Mouse (Mus musculus) G1E-ER4 (cell line): ENCODE measurements around the gene Gucy1b2. TPM values are rescaled to one million over a fixed set of nuclear protein-coding genes. Genes with fewer than 3 reads are reported as not detected.

Experiments used
- GATA1 ChIP-seq: IDR thresholded peaks from one replicate; pipeline ENCODE4 v1.8.0; 2012; ENCODE audit warnings: low read length, inconsistent platforms
- polyA plus RNA-seq: library from polyadenylated mRNA; stranded (reverse); fragments of >175 nt; gene quantifications from 2 replicates; pipeline ENCODE4 v1.2.3, GENCODE M21; 2012

The Gucy1b2 gene
- not detected in 2 replicates for polyA plus RNA-seq

DNA sequence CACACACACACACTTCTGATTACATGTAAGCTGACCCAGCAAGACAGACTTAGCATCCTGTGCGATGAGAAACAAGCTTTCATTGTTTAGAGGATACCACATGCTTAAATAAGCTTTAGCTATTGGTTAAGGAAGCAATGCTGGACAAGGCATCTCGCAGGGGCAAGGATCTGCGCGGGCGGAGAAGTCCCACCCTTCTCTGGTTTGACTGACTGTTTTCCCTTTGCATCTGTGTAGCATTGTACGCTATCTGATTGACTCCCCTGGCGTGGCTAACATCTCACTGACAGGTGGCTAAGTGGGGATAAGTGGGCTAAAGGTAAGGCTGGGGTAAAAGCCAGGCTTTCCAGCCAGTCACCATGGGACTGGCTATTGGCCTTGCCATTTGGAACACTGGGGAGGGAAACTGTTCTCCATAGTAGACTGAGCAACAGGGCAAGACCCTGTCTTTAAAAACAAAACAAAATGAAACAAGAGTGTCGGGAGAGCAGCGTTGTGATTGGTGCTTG lies at the start of gene Gucy1b2:
TSS of gene Gucy1b2 (minus strand) at position 51 of the 509 bp plus-strand sequence.
- no peak for TF ChIP-seq GATA1

DNA sequence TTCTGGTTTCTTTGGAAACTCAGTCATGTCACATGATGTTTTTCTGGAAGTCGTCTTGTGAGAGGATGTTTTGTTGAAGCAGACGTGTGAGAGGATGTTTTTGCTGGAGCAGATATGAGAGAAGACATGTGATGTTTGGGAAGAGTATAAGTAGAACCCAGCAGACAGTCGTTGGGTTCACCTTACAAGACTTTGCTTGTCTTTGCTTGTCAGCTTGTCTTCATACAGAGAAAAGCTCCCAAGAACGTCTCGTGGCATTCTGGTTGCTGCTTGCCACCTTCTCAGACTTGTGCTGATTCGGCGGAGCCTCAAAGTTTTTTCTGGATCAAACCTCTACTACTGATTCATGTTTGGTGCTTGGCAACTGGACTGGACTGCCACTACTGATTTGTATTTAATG lies 41.3 kb upstream of the Gucy1b2 start:
- TF ChIP-seq GATA1: no peak

DNA sequence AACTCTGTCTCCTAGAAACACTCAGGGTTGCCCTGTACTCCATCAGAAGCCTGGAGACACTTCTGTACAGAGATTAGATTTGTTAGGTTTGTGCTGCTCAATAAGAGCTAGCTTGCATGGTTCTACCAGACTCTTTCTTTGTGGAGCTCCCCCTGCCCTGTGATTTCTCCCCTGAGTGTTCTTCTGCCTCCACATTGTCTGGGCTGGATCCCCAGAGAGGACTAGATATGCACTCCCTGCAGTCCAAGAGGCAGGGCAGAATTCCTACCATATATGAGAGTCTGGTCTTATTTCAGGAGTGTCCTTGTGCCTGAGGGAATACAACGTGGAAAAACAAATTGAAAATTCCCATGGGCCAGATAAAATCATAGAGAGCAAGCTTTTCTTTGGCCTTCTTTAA lies 40.4 kb upstream of the Gucy1b2 start:
- TF ChIP-seq GATA1: no peak

DNA sequence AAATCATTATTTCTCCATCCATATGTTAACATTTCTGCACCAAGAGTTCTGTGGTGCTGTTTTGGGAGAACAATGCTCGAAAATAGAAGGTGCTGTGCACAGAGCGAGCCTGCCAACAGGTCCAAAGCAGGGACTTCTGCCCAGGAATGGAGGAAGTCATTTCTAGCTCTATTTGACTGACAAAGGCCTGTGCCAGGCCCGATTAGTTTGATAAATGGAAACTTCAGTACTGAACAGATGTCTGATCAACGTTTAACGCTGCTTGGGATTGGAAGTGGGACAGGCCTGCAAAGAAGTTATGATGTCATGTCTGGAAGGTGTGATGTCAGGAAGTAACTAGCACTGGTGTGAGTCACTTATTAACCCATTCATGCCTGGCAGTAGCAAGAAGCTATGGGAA lies 37.4 kb upstream of the Gucy1b2 start:
- TF ChIP-seq GATA1: no peak

DNA sequence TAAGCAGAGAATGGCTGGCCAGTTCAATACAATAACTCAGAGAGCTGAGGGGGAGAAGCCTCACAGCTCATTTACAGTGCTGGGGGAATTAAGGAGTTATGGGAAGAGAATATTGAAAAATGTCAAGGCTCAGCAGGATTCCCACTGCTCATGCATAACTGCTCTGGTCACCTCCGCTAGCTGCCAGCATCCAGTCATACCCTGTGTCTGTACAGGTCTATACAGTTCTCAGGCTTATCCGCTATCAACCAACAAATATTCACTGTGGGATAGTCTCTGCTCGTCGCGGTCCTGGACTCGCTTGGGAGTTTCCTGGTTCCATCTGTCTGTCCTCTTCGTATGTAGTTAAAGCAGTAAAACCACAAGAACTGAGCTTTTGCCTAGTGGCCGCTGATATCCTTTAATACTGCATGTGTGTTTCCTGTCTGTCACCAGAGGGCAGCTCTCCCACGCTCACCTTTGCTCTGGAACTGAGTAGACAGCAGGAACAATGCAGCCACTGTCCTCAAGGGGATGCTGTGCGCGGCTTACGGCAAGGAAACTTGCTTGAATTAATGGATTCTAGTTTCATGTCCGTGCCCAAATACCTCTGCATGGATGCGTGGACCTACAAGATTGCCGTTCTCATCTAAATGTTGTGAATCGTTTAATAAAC lies 36.2 kb upstream of the Gucy1b2 start:
- TF ChIP-seq GATA1: no peak

DNA sequence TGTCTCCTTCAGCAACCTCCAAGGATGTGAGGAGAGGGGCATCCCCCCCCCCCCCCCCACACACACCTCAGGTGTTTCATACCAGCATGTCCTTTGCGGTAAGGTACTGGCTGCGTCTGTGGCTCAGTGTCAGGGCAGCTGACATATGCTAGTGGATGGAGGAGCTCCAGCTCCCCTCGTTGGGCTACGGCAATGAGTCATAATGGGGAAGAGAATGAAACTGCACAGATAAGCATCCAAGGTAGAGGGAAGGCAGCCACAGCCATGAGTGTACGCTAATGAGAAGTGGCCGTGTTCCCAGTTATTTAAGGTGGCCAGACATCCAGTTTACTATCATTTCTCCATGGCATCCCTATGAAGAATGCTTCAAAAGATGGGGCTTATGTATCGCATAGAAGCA lies 32.2 kb upstream of the Gucy1b2 start:
- no peak for TF ChIP-seq GATA1

DNA sequence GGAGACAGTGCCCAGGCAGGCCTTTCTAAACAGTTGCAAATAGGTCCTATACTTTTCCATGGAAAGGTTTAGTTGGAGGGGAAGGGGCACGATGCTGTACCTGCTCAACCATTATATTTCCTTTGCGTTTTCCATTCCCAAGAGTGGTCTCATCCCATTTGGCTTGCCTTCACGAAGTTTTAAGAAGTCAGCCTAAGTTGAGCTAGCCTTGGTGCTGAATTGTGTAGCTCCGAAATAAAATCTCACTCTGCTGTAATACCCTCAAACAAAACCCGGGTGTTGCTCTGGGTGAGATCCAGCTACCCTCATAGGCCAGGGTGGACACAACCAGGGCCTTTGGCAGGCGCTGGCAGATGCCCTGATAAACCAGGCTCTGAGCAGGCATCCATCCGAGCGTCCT lies 25.3 kb upstream of the Gucy1b2 start:
- TF ChIP-seq GATA1: no peak

DNA sequence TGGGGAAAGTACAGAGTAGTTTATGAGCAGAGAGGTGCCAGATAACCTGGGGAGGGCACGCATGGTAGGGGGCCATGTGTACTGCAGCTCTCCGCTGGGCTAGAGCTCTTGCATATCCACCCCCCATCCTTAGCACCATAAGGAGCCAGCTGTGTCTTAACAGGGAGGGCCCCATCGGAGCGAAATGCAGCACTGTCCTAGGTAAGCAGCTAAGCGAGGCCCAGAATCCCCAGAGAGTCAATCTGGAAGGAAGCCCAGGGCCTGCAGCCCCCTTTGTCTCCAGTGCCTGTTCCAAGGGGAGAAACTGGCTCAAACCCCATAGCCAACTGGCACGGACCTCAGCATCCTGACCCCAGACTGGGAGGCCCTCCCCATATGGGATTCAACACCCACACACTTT lies 23.3 kb upstream of the Gucy1b2 start:
- no peak for TF ChIP-seq GATA1

DNA sequence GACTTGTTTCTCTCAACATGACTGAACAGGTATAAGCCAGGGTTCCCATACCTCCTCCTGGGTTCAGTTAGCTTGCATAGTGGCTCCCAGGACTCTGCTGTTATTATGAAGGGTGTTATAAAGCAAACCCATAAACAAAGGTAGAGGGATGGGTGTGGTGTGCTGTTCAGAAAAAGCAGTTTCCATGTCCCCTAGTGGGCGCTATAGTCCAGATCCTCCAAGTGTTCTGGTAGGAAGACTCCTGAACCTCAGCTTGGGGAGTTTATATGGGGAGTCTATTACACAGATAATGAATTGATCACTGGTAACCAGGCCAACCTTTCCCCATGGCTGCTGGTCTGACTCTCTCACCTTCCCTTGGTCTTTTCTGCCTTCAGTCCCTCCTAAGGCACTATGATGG lies 18.4 kb upstream of the Gucy1b2 start:
- TF ChIP-seq GATA1: no peak

DNA sequence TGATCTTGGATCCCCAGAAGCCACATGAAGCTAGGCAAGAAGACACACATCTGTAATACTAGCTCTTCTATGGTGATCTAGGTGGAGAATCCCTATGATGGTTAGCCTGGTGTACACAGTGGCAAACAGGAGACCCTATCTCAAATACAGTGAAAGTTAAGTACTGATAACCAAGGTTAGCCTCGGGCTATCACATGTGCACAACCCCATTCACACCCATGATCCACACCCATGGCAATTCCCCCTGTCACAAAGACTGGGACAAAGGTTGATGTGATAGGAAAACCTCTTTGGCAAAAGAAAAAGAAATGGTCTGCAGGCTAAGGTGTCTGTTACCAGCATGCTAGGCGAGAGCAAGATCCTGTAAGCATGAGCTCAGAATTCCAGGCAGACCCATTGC lies 16.0 kb upstream of the Gucy1b2 start:
- TF ChIP-seq GATA1: no peak

DNA sequence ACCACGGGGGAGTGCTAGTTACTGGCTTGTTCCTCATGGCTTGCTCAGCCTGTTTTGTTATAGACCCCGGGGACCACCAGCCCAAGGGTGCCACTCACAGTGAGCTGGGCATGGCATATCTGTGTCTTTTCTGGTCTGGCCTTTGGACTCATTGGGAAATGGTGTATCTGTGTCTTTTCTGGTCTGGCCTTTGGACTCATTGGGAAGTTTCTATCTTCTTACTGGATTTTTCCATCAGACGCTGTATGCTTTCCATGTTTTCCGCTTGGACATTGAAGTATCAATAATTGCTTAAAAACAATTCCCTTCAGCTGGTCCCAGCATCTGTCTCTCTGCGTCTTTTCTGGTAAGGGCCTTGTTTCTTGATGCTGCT lies 12.7 kb upstream of the Gucy1b2 start:
- TF ChIP-seq GATA1: no peak

DNA sequence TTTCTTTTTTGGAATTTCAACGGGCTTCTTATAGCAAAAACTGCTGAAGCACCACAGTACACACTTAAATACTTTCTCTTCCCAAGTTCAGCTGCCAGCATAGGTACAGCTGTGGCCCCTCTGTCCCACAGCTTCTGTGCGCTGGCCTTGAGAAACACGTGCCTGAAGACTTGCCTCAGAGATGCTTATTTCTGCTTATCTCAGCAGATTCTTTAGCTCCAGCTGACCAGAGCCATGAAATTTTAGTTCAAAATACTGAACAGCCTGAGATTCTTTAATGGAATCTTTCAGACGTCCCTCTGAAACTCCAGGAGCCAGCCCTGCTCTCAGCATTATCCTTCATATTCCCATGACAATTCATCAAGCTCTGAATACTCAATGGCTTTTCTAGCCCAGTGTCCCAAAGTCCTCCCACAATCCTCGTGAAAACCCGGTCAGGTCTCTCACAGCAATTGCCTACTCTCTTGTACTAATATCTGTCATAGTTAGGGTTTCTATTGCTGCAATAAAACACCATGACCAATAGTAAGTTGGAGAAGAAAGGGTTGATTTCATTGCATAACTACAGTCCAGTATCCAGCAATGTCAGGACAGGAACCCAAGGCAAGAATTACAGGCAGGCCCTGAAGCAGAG lies 12.1 kb upstream of the Gucy1b2 start:
- TF ChIP-seq GATA1: no peak

DNA sequence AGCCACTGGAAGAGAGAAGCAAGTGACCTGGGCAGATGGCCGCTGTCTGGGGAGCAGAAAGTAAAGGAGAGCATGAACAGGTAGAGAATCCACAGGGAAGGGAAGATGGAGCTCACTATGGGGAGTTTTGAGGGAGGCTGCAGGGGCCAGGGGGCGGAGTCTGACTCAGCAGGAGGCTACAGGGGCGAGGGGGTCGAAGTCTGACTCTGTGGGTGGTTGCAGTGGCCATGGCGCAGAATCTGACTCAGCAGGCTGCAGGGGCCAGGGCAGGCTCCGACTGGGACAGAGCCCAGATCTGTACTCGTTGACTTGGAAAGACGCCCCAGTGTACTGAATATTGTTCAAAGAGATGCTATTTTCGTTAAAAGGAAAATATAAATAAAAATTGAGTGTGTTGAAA lies 8.9 kb upstream of the Gucy1b2 start:
- no peak for TF ChIP-seq GATA1

DNA sequence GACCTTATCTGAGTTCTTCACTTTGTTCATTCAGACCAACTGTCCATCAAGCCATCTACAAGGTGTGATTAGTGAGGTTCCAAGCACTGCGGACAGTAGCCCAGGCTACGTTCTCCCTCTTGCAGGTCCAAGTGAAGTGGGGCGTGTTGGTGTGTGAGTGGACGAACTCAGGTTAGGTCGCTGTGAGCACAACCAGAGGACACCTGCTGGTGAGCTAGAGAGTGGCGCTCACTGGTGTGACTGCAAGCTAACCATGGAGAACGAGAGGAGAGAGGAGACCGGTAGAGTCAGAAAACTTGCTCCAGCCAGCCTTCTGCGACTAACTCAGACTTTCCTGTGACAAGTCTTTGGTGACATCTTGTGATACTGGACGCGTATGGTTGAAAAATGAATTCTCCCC lies 3.5 kb upstream of the Gucy1b2 start:
- TF ChIP-seq GATA1: no peak

DNA sequence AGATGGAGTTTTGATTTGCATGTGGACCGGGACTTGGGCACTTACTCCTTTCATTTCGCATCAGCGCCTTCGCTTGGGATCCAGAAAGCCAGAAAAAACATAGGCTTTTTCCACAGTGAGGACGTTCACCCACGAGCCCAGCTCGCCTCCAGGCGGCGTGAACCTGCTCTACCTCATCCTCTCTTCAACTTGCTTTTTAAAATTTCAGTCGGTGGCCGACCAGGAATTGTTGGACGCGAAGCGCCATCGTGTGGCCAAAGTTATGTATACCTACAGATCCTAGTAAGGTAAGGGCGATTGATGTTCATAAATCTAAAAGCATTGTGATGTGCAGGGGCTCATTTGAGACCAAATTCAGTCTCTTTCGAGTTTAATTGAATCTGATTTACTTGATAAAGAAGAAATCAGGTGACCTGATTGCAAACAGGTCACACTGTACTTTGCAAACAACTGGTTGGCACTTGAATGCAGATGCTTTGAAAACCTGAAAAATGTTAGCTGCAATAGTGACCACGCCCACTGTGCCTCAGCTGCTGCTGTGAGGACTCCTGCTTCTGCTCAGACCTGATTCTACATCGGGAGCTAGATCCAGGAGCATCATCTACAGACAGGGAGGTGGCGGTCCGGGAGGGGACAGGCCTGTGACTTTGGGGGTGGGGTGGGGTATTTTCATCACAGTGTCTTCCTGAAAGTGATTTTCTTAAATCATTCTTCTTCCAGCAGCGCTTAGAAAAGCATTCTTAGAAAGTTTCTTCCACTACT lies 1.5 kb upstream of the Gucy1b2 start:
- TF ChIP-seq GATA1: no peak

DNA sequence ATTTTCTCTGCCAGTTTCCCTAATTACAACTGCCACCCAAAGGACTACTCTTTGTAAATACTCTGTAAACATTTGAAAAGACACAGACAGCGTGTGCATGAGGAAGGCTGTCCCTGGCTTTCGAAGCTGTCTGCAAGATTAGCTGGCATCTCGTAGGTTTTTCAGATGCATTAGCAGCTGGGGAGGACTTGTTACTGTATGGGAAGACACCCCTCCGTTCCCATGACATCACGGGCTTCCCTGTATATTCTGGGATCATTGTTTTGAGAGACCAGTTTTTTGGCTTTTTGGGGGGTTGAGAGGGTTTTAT lies 564 bp downstream of the Gucy1b2 start:
- no peak for TF ChIP-seq GATA1

DNA sequence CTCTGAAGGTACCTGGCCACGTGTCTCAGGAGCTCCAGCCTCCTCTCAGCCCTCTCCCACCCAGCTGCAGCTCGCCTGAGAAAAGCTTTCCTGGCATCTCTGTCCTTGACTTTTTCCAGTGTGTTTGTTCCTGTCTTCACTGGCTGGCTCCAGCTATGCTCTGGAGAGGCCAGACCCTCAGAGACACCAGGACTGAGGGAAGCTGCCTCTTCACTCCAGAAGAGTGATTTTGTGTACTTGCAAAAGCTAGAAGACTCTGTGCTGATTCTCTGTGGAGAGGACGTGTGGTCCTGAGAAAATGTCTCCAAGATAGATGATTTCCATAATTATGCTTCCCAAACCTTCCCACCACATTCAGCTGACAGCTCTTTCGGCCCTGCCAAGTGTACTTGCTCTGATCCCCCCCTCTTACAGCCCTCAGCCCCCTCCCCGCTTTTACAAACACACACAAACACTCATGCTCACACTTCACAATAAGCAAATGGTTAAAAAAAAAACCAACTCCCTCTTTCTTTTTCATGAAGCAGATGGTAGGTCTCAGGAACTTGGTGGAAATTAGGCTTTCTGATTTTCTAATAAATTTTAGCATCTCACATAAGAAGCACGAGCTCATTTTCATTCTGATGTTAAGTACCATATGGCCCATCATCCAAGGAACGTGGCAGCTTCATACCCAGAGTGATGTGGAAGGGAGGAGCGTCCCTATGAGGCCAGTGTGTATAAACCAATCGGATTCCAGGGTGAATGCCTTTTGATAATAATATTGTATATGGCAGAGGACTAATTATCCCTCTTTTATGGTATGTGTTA lies 1.1 kb downstream of the Gucy1b2 start:
- TF ChIP-seq GATA1: no peak
